Mouse (Mus musculus) cerebellum, adult 2 months (tissue): Measurements from ENCODE around the gene Tbc1d1. TPM values are rescaled to one million over a fixed set of nuclear protein-coding genes. Genes with fewer than 3 reads are reported as not detected.

ENCODE experiments used
- DNase-seq, 2 experiments: peaks; one replicate each; pipeline ENCODE4 v3.0.0; 2021
- H3K27ac ChIP-seq: fragments of 200-500 bp; 2 replicates; pipeline ENCODE4 v1.5.1; 2012; ENCODE audit warnings: low read length, control low read depth, inconsistent platforms; ENCODE audit not compliant: insufficient read depth
- H3K27me3 ChIP-seq: fragments of 200-500 bp; 2 replicates; pipeline ENCODE4 v1.6.1; 2012; ENCODE audit warnings: inconsistent platforms, mild to moderate bottlenecking, low read length, moderate library complexity; ENCODE audit not compliant: control insufficient read depth, insufficient read depth
- H3K4me1 ChIP-seq: fragments of 200-500 bp; 2 replicates; pipeline ENCODE4 v1.6.1; 2011; ENCODE audit warnings: low read length; ENCODE audit not compliant: control insufficient read depth, insufficient read depth
- H3K4me3 ChIP-seq: fragments of 200-500 bp; replicated peaks from 2 replicates; pipeline ENCODE3; 2011; ENCODE audit warnings: mild to moderate bottlenecking, low read depth, low read length, control low read depth; ENCODE audit not compliant: insufficient read depth
- CTCF ChIP-seq: fragments of 200-500 bp; IDR thresholded peaks from 2 replicates; pipeline ENCODE4 v1.5.1; 2011; ENCODE audit warnings: low read depth, mild to moderate bottlenecking, control low read depth, low read length, moderate library complexity, borderline replicate concordance; ENCODE audit not compliant: insufficient read depth
- POLR2A ChIP-seq: fragments of 200-500 bp; IDR thresholded peaks from 2 replicates; pipeline ENCODE4 v1.6.1; 2011; ENCODE audit warnings: low read length, control low read depth, borderline replicate concordance; ENCODE audit not compliant: insufficient read depth
- WGBS: fragments of 180-500 bp; shearing (Covaris S2); methylation state at CpG from one replicate; pipeline ENCODE4 v1.1.7; 2018; 5-methylcytosine and 5-hydroxymethylcytosine counted together
- polyA plus RNA-seq: library from polyadenylated mRNA; depleted of rRNA; stranded (reverse); fragments of >200 nt; gene quantifications from 2 replicates; pipeline ENCODE4 v1.2.3, GENCODE M21; 2012

The Tbc1d1 gene
- polyA plus RNA-seq, 1 experiment: 17.7 TPM

DNA sequence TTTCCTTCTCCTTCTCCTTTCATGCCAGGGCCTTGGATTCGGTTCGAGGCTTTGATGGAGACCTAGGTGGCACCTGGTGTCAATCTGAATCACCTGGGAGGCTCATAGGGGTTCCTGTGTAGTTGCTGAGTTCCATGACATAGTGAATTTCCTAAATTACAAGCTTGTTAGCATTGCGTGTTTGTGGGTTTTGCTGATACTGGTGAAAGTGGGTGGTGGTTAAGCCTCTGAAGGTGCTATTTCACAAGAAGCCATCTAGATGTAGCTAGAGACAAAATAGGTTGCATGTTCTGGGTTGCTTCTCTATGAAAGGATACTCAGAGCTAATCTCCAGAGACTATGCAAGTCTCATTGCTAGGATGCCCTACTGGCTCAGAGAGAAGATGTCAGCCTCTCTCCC is 56.5 kb downstream of the Tbc1d1 start:
- H3K4me3 ChIP-seq: no peak overlapping the region
- WGBS: 85% methylated on average over 3 of the region's 3 CpGs
- DNase-seq: no peak
- no peak overlapping the region for H3K27ac ChIP-seq
- TF ChIP-seq CTCF: no peak
- no peak for TF ChIP-seq POLR2A
- H3K4me1 ChIP-seq: peaks cover 3% of the 10 kb centered on the region; the same call in 1 of the 2 replicates
- no peaks in the 10 kb centered on the region for H3K27me3 ChIP-seq

DNA sequence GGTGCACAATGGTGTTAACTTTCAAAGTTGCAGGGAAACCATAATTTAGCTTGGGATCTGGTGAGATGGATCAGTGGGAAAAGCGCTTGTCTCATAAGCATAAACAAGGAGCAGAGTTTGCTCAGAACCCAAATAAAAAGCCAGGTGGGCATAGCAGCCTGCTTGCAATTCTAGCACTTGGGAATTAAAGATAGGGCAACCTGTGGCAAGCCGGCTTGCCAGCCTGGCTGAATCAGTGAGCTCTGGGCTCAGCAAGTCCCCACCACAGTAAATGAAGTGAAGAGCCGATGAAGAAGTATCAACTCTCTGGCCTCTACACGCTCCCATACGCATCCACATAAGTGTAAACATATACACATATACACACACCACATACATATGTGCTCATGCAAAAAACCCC is 59.7 kb downstream of the Tbc1d1 start:
- WGBS: 96% methylated on average over 5 of the region's 5 CpGs
- Histone ChIP-seq H3K4me1 (no peaks in the 10 kb centered on the region), H3K4me3 (no peak overlapping the region), H3K27ac (no peak overlapping the region), H3K27me3 (no peaks in the 10 kb centered on the region)
- DNase-seq: no peak
- TF ChIP-seq POLR2A: no peak
- no peak for TF ChIP-seq CTCF

DNA sequence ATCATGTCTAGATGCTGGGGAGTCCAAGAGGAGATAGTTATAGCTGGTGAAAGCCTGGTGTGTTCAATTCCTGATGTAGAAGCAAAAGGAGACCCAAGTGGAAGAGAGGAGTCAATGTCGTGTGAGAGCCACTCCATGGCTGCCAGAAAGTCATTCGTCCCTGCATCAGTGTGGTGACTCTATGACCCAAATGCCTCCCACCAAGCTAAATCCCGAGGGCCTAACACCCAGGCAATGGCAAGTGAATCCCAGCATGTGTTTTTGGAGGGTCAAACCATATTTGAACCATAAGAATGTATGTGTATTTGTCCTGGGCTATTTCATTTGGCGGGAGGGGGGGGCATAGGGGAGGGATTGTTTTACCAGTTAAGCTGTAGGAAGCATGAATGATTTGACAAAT is 60.2 kb downstream of the Tbc1d1 start:
- no peak for DNase-seq
- TF ChIP-seq CTCF: no peak
- no peak for TF ChIP-seq POLR2A
- WGBS: 82% methylated on average over 4 of the region's 4 CpGs
- Histone ChIP-seq H3K27me3 (no peaks in the 10 kb centered on the region), H3K4me1 (no peaks in the 10 kb centered on the region), H3K27ac (no peak overlapping the region), H3K4me3 (no peak overlapping the region)

DNA sequence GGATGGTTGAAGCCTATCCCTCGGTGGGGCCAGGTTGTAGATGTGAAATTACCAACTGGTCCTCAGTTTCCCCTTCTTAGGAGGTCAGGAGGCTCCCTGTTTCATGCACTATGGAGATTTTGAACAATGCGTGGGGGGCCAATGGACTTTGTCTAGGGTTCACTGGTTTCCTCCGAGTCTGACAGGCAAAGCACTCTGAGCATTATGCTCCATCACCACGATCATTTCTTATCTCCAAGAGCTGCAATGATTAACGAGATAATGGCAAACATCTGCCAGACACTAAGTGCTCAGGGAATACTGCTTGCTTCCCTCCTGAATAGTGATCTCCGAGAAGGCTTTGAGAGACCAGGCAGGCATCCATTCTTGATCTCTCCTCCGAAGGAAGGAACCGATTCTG is 61.2 kb downstream of the Tbc1d1 start:
- H3K27ac ChIP-seq: no peak overlapping the region
- DNase-seq: no peak
- H3K27me3 ChIP-seq: no peaks in the 10 kb centered on the region
- WGBS: 74% methylated on average over 8 of the region's 8 CpGs
- TF ChIP-seq POLR2A (no peak), CTCF (no peak)
- no peaks in the 10 kb centered on the region for H3K4me1 ChIP-seq
- H3K4me3 ChIP-seq: no peak overlapping the region

DNA sequence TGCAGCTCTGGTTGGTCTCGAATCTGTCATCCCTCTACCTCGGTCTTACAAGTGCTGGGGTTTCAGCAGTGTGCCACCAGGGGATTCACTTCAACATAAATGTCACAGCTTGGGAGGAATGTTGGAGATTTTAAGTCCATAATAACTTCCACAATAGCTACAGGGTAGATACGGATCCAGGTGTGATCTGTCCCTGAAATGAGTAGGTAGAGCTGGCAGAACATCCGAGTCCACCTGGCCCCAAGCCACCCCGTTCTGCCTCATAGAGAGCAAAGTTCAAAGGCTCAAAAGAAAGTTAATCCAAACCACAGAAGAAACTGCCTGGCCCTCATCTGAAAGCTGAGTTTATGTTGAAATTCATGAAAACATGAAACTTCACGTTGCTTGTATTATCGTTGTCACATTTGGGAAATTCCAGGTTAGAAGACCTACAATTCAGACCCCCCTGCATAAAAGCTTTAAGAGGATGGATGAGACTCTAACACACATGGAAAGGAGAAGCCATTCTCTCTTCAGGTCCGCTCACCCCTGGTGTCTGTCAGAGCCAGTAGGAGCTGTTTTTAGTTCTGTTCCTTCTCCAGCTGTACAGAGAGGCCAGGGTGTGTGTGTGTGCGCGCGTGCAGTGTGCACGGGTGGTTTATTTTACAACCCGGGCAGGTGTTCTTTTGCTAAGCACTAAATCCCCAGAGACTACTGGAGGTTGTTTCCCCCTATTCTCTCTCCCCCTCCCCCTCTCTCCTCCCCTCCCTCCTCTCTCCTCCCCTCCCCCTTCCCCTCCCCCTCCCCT is 61.9 kb downstream of the Tbc1d1 start:
- Histone ChIP-seq H3K27me3 (no peaks in the 10 kb centered on the region), H3K27ac (no peak overlapping the region), H3K4me3 (no peak overlapping the region), H3K4me1 (no peaks in the 10 kb centered on the region)
- WGBS: 84% methylated on average over 13 of the region's 13 CpGs
- DNase-seq: no peak
- TF ChIP-seq CTCF: no peak
- no peak for TF ChIP-seq POLR2A

DNA sequence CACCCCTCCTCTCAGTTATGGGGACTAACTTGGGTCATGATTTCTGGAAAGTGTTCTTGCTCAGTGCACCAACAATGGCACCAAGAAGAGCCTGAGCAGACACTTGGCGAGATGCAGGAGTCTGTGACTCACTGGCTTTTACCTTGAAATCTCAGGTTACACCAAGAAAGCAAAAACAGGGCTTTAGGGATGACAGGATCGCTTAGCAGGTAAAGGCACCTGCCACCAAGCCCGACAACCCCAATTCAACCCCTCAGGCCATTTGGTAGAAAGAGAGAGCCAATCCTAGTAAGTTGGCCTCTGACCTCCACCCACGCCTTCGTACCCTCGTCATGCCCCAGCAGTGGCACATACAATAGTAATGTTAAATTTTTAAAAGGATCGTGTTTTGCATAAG is 62.5 kb downstream of the Tbc1d1 start:
- H3K27ac ChIP-seq: no peak overlapping the region
- no peaks in the 10 kb centered on the region for H3K27me3 ChIP-seq
- no peak overlapping the region for H3K4me3 ChIP-seq
- H3K4me1 ChIP-seq: no peaks in the 10 kb centered on the region
- TF ChIP-seq POLR2A (no peak), CTCF (no peak)
- no peak for DNase-seq
- WGBS: 87% methylated on average over 7 of the region's 7 CpGs

DNA sequence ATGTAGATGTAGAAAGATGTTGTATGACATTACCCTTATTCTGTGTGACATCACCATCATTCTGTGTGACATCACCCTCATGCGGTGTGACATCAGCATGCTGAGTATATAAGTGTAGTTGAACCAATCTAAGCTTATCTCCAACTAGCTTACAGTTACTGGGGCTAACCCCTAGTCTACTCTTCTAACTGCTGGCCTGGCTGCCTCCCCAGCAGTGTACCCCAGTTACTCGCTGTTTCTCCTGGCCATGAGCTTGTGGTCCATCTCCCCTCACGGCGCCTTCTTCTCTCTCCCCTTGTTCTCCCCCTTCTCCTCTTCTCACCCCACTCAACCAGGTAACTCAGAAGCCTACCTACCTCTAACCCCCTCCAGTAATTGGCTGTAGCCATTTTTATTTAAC is 64.7 kb downstream of the Tbc1d1 start:
- 97% methylated on average over 4 of the region's 4 CpGs for WGBS
- Histone ChIP-seq H3K4me3 (no peak overlapping the region), H3K4me1 (no peaks in the 10 kb centered on the region), H3K27ac (no peak overlapping the region), H3K27me3 (no peaks in the 10 kb centered on the region)
- DNase-seq: no peak
- no peak for TF ChIP-seq CTCF
- TF ChIP-seq POLR2A: no peak

DNA sequence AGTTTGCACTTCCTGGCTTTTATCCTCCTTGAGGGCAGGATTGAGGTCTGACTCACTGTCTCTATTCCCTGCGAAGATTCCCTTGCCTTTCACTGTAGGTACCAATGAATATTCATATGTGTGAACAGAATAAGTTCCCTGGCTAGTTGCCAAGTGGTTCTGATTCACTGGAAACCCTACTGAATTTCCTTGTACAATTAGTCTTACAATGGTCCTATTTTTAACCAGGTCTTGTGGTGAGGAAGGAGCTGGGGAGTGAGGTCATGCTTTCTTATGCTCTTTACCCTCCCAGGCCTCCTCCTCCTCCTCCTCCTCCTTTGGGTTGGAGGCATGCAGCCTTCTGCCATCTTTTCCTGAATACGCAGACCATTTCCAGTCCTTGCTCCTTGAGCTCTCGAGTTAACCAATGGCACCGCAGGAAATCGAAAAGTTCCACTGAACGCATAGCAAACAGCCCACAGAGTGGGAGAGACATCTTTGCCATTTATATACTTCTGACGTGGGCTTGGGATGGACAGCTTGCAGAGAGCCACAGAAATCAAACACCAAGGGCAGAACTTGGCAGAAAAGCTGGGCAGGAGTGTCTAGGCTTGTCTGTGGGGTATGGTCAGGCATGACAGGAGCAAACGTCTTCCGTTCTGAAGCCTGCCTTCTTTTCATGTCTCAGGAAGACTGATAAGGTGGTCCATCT is 68.8 kb downstream of the Tbc1d1 start:
- H3K27me3 ChIP-seq: no peaks in the 10 kb centered on the region
- WGBS: 46% methylated on average over 9 of the region's 9 CpGs
- no peak overlapping the region for H3K27ac ChIP-seq
- H3K4me3 ChIP-seq: no peak overlapping the region
- H3K4me1 ChIP-seq: no peaks in the 10 kb centered on the region
- TF ChIP-seq CTCF: no peak
- TF ChIP-seq POLR2A: no peak
- DNase-seq: peak in 1 of 2 experiments; percentile 14
